Mouse (Mus musculus): ENCODE data around the gene Calhm1. TPM values are rescaled to one million over a fixed set of nuclear protein-coding genes. Genes with fewer than 3 reads are reported as not detected.
A peak's percentile ranks its signal among the peaks of the same experiment; 100 is the strongest.

Calhm1 gene
- polyA plus RNA-seq, 1 experiment from 2014 or later, result not detected

DNA sequence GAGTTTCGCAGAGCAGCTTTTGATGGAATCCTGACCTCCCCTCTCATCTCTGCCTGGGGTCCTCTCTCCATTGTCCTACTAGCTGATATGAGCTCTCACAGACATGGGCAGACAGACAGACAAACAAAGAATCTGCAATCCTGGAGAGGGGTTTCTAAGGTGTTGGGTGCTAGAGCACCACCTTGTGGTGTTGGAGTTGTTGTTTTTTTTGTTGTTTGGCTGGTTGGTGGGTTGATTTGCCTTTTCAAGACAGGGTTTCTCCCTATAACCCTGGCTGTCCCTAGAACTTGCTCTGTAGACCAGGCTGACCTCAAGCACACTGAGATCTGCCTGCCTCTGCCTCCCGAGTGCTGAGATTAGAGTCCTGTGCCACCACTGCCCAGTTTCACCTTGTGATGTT, 31.4 kb upstream of the Calhm1 start:
- H3K27me3 ChIP-seq, result peaks cover 56% of the 10 kb centered on the region
- H3K9ac ChIP-seq, result no peak overlapping the region
- no peak for ATAC-seq (ENCODE audit: low FRiP score)
- no peaks in the 10 kb centered on the region for H3K36me3 ChIP-seq (replicated peaks)
- H3K9me3 ChIP-seq, result no peaks in the 10 kb centered on the region
- no peak overlapping the region for H3K4me2 ChIP-seq
- H3K27ac ChIP-seq, result no peak overlapping the region
- peaks cover 15% of the 10 kb centered on the region for H3K4me1 ChIP-seq
- no peak overlapping the region for H3K4me3 ChIP-seq (replicated peaks)
- WGBS, result 80% methylated on average over 2 of the region's 2 CpGs

DNA sequence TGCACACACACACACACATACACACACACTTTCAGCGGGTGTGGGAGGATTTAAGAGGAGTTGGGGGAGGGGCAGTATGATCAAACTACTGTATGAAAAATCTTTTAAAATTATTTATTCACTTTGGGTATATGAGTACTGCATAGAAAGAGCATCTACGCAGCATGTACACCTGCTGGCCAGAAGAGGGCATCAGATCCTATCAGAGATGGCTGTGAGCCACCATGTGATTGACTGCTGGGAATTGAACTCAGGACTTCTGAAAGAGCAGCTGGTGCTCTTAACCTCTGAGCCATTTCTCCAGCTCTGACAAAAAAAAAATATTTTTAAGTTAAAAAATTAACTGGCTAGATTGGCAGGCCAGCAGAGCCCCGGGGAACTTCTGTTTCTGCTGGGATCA, 30.5 kb upstream of the Calhm1 start:
- Histone ChIP-seq H3K4me3 (replicated peaks) (no peak overlapping the region), H3K36me3 (replicated peaks) (no peaks in the 10 kb centered on the region), H3K4me2 (no peak overlapping the region), H3K9me3 (no peaks in the 10 kb centered on the region), H3K27ac (no peak overlapping the region), H3K4me1 (peaks cover 8% of the 10 kb centered on the region), H3K27me3 (peaks cover 46% of the 10 kb centered on the region), H3K9ac (no peak overlapping the region)
- WGBS, result 57% methylated on average over 3 of the region's 3 CpGs
- no peak for ATAC-seq (ENCODE audit: low FRiP score)

DNA sequence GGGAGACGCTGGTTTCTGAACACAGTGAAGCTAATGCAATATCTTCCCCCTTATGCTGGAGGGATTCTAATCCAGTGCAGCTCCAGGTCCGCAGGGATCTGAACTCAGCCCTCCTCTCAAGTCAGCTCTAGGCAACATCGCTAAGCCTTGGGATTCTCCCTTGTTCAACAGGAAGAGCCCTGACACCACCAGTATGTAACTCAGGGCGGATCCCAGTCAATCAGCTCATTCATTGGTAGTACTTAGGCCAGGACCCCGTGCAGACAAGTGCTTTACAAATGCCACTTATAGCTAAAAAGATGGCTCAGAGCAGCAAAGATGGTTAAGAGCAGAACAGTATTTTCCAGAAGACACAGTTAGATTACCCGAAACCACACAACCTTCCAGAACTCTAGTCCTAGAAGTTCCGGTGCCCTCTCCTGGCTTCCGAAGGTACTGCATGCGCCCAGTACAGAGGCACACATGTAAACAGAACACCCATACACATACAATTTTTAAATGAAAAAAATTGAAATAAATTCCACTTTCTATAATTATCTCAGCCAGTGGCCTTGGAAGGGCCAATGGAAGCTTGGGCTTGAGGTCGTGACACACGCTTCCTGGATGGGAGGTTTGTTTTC, 24.8 kb upstream of the Calhm1 start:
- Histone ChIP-seq H3K4me2 (peak overlapping the region; percentile 25), H3K27me3 (0 out of 2 replicates have a peak, but pooled peaks cover 3% of the 10 kb centered on the region), H3K4me3 (replicated peaks) (no peak overlapping the region), H3K9me3 (no peaks in the 10 kb centered on the region), H3K4me1 (peaks cover 6% of the 10 kb centered on the region), H3K27ac (no peak overlapping the region), H3K36me3 (replicated peaks) (no peaks in the 10 kb centered on the region), H3K9ac (no peak overlapping the region)
- ATAC-seq (ENCODE audit: low FRiP score), result peak; percentile 58
- 27% methylated on average over 11 of the region's 11 CpGs for WGBS

DNA sequence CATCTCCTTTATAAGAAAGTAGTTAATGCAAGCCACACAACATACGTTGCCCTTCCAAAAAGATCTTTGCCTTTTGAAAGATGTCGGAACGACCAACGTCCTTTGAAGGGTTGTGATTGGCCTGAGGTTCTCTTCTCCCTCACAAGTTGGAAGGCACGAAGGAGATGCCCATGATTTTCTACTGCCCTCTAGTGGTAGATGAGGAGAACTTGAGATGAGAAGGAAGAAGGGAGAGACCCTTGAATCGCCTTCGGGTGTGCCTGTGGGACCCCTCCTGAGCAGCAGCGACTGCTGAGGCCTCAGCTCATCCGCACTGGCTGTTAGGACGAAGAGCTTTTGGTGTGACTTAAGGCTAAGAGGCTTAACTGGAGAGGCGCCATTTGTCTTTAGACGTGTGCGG, 24.2 kb upstream of the Calhm1 start:
- H3K9ac ChIP-seq, result no peak overlapping the region
- peaks cover 6% of the 10 kb centered on the region for H3K4me1 ChIP-seq
- no peaks in the 10 kb centered on the region for H3K9me3 ChIP-seq
- H3K27ac ChIP-seq, result no peak overlapping the region
- no peak overlapping the region for H3K4me3 ChIP-seq (replicated peaks)
- peak overlapping the region; percentile 25 for H3K4me2 ChIP-seq
- ATAC-seq (ENCODE audit: low FRiP score), result no peak
- H3K27me3 ChIP-seq, result 0 out of 2 replicates have a peak, but pooled peaks cover 3% of the 10 kb centered on the region
- no peaks in the 10 kb centered on the region for H3K36me3 ChIP-seq (replicated peaks)
- WGBS, result 6% methylated on average over 13 of the region's 13 CpGs

DNA sequence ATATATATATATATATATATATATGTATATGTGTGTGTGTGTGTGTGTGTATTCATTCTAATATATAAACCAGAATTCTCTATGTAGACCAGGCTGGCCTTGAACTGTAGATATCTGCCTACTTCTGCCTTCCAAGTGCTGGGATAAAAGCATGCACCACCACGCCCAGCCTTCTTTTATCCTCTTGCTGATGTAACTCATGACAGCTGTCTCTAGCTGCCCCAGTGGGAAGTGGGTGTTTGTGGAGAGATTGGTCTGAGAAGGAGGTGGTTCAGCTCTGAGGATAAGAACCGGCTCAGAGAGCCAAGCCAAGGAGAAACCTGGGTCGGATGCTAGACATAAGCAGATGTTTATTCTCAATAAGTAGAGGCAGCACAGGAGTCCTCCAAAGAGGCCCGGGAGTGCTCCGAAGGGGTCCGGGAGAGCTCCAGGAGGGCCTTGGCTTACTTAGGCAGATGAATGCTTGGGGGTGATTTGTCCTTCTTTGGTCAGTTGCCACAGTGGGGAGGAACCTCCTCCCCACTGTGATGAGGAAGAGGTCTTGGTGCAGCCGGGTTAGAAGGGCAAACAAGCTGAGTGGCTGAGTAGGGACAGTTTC, 23.7 kb upstream of the Calhm1 start:
- peaks cover 6% of the 10 kb centered on the region for H3K4me1 ChIP-seq
- no peak overlapping the region for H3K9ac ChIP-seq
- no peaks in the 10 kb centered on the region for H3K9me3 ChIP-seq
- H3K27me3 ChIP-seq, result 0 out of 2 replicates have a peak, but pooled peaks cover 3% of the 10 kb centered on the region
- H3K27ac ChIP-seq, result no peak overlapping the region
- H3K4me2 ChIP-seq, result 0 out of 2 replicates have a peak overlapping the region, but pooled peaks have one; percentile 25
- H3K4me3 ChIP-seq (replicated peaks), result no peak overlapping the region
- WGBS, result 52% methylated on average over 7 of the region's 7 CpGs
- H3K36me3 ChIP-seq (replicated peaks), result no peaks in the 10 kb centered on the region
- ATAC-seq (ENCODE audit: low FRiP score), result no peak

DNA sequence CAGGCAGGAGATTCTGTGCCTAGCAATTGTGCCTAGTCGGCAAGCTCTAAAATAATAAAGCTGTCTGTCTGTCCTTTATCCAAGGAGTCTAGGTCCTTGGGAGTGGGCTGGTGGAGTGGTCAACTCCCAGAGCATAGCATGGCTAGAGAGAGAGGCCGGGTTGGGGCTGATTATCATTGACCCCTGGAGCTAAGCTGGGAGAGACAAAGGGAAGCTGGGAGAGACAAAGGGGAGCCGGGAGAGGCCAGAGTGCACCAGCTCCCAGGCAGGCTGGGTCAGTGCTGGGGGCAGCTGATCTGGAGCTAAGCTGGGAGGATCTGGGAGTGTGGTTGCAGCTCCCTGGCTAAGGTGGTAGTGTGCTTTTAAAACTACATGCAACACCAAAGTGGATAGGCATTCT, 22.7 kb upstream of the Calhm1 start:
- ATAC-seq (ENCODE audit: low FRiP score), result no peak
- Histone ChIP-seq H3K4me1 (peaks cover 6% of the 10 kb centered on the region), H3K4me3 (replicated peaks) (no peak overlapping the region), H3K9me3 (no peaks in the 10 kb centered on the region), H3K27ac (no peak overlapping the region), H3K4me2 (no peak overlapping the region), H3K27me3 (0 out of 2 replicates have a peak, but pooled peaks cover 3% of the 10 kb centered on the region), H3K36me3 (replicated peaks) (no peaks in the 10 kb centered on the region), H3K9ac (no peak overlapping the region)
- WGBS, result 9% methylated on average over 3 of the region's 3 CpGs

DNA sequence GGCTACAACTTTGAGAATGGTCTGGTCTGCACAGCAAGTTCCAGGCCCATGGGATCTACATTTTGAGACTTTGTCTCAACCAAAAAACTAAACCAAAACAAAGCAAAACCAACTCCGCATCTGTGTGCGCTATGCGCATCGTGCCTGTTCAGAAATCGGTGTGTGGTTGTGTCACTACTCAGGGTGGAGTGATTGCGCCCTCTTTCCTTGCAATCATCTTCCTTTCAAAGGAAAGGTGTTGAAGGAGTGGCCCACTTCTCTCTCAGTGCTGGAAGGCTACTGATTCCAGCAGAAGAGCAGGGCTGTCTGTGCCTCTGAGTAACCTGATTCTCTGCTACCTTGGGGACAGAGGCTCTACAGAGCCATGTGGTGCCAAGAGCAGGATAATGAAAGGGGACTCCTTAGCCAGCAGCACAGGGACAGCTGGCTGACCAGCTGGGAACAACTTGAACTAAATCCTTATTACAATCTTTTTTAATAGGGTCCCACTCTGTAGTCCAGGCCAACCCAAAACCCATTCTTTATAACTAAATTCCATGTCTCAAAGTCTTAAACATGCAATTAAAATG, 19.2 kb upstream of the Calhm1 start:
- Histone ChIP-seq H3K4me1 (peaks cover under 1% of the 10 kb centered on the region; the same call in 1 of the 2 replicates), H3K4me3 (replicated peaks) (no peak overlapping the region), H3K36me3 (replicated peaks) (no peaks in the 10 kb centered on the region), H3K9me3 (no peaks in the 10 kb centered on the region), H3K4me2 (no peak overlapping the region), H3K27me3 (0 out of 2 replicates have a peak, but pooled peaks cover 3% of the 10 kb centered on the region), H3K9ac (no peak overlapping the region), H3K27ac (no peak overlapping the region)
- ATAC-seq (ENCODE audit: low FRiP score), result no peak
- WGBS, result 95% methylated on average over 6 of the region's 6 CpGs

DNA sequence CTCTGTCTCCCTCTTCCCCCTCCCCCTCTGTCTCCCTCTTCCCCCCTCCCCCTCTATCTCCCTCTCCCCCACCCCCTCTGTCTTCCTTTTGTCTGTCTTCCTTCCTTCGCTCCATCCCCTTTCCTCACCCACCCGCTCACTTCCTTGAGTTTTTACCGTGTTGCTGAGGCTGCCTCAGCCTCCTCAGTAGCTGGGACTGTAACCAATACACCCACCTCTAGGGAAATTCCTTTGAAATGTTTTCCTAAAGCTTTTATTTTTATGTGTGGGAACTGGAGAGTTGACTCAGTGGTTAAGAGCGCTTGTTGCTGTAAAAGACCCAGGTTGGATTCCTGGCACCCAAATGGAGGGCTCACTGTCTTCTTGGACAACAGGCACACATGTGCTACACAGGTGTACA, 17.6 kb upstream of the Calhm1 start:
- Histone ChIP-seq H3K4me2 (no peak overlapping the region), H3K4me3 (replicated peaks) (no peak overlapping the region), H3K9me3 (no peaks in the 10 kb centered on the region), H3K27ac (no peak overlapping the region), H3K27me3 (no peaks in the 10 kb centered on the region), H3K4me1 (no peaks in the 10 kb centered on the region; the same call in 1 of the 2 replicates), H3K9ac (no peak overlapping the region), H3K36me3 (replicated peaks) (no peaks in the 10 kb centered on the region)
- no peak for ATAC-seq (ENCODE audit: low FRiP score)
- WGBS, result 63% methylated on average over 4 of the region's 4 CpGs

DNA sequence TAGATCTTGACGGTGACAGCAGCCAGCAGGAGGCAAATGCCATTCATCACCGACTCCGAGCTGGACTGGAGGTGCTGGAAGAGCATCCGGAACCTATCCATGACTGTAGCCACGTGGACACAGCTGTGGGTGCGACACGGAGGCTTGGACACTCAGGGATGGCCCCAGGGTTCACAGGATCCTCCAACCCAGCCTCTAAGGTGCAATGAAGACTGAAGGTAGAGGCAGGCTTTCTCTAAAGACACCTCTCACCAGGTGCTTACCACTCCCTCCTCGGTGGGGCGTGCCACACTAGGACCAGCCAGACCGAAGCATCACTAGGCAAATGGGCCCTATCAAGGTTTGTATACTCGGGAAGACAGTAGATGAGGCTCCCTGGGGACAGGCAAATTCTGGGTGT, 13.6 kb upstream of the Calhm1 start, which contains the start of gene Calhm3:
TSS of gene Calhm3 (minus strand) at position 101 of the 400 bp plus-strand sequence.
- no peak for ATAC-seq (ENCODE audit: low FRiP score)
- Histone ChIP-seq H3K9ac (no peak within 1 kb of the TSS), H3K36me3 (replicated peaks) (no peaks in the 10 kb centered on the region), H3K9me3 (no peaks in the 10 kb centered on the region), H3K27me3 (no peaks in the 10 kb centered on the region), H3K4me3 (replicated peaks) (no peak within 1 kb of the TSS), H3K4me2 (no peak within 1 kb of the TSS), H3K4me1 (no peaks in the 10 kb centered on the region), H3K27ac (no peak within 1 kb of the TSS)
- WGBS, result 77% methylated on average over 11 of the region's 11 CpGs

DNA sequence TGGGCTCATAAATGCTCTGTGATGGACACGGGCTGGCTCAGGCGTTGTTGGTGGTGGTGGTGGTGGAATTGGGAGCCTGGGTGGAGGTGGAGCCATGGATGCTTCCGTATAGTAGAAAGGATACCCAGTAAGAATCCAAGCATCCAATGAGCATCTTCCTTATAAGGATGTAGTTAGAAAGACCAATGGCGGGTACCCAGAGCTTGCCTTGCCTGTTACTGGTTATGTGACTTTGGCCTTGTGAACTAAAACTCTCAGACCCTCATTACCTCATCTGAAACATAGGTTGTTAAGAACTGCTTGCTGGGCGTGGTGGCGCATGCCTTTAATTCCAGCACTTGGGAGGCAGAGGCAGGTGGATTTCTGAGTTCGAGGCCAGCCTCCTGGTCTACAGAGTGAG, 9.7 kb upstream of the Calhm1 start:
- 91% methylated on average over 7 of the region's 7 CpGs for WGBS
- Histone ChIP-seq H3K4me3 (replicated peaks) (no peak overlapping the region), H3K9me3 (no peaks in the 10 kb centered on the region), H3K36me3 (replicated peaks) (no peaks in the 10 kb centered on the region), H3K27ac (no peak overlapping the region), H3K4me1 (0 out of 2 replicates have a peak, but pooled peaks cover 5% of the 10 kb centered on the region), H3K27me3 (peaks cover 11% of the 10 kb centered on the region; the same call in 1 of the 2 replicates), H3K9ac (no peak overlapping the region), H3K4me2 (no peak overlapping the region)
- no peak for ATAC-seq (ENCODE audit: low FRiP score)

DNA sequence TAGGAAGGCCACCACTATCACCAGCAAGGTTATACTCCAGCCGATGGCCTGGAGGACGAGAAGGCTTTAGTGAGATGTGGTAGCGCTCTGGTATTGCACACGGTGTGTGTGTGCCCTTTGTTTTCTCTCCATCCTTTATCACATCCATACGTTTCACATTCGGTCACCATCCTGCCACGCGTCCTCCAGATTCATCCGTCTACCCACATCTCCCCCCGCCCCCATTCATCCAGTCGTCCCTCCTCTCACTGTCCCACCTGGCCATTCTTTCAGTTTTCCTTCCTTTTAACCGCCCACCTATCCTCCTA, 8.0 kb upstream of the Calhm1 start:
- Histone ChIP-seq H3K4me2 (peak overlapping the region; percentile 59), H3K27me3 (peaks cover 14% of the 10 kb centered on the region; the same call in 1 of the 2 replicates), H3K9ac (peak overlapping the region; percentile 42; the same call in 1 of the 2 replicates), H3K4me1 (0 out of 2 replicates have a peak, but pooled peaks cover 5% of the 10 kb centered on the region), H3K4me3 (replicated peaks) (peak overlapping the region; percentile 36), H3K9me3 (no peaks in the 10 kb centered on the region), H3K27ac (no peak overlapping the region), H3K36me3 (replicated peaks) (no peaks in the 10 kb centered on the region)
- 60% methylated on average over 12 of the region's 12 CpGs for WGBS
- no peak for ATAC-seq (ENCODE audit: low FRiP score)

DNA sequence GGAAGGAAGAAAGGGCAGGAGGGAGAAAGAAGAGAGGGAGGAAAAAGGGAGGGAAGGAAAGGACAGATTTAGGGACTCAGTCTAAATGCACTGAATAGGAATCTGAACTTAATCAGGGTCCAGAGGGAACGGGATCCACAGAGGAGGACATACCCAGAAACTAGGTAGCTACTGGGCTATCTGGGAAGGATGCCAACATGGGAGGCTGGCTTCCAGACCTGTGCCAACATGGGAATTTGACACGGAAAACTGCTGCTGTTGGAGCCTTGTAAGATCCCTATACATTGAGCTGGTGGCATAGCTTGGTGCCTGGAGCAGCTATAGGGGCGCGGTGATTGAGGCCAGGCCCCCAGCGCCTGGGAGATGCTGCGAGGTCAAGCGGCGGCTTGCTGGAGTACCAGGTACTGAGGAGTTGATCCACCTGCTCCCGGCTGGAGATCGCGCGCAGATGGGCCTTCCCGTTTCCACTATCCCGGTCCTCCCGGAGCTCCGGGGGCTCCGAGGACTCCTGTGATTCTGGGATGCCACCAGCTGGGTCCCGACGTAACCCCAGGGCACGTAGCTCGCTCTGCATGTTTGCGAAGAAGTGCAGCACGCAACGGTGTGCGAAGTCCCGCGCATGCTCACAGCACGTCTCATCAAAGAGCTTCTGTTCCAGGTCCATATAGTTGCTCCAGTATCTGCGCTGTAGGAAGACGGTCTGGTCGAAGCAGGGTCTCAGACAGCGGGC, 7.4 kb upstream of the Calhm1 start:
- peak overlapping the region; percentile 59 for H3K4me2 ChIP-seq
- H3K4me1 ChIP-seq, result 0 out of 2 replicates have a peak, but pooled peaks cover 5% of the 10 kb centered on the region
- H3K4me3 ChIP-seq (replicated peaks), result peak overlapping the region; percentile 36
- peak; percentile 27; the same call in 1 of the 2 replicates for ATAC-seq (ENCODE audit: low FRiP score)
- WGBS, result 24% methylated on average over 32 of the region's 32 CpGs
- peaks cover 14% of the 10 kb centered on the region; the same call in 1 of the 2 replicates for H3K27me3 ChIP-seq
- H3K36me3 ChIP-seq (replicated peaks), result no peaks in the 10 kb centered on the region
- no peak overlapping the region for H3K27ac ChIP-seq
- peak overlapping the region; percentile 42; the same call in 1 of the 2 replicates for H3K9ac ChIP-seq
- no peaks in the 10 kb centered on the region for H3K9me3 ChIP-seq
